Mouse (Mus musculus) mesoderm, embryonic 11.5 days (tissue): ENCODE data around the gene Ceacam15.
A peak's percentile ranks its signal among the peaks of the same experiment; 100 is the strongest.

Source experiments
- DNase-seq: peaks from one replicate; pipeline ENCODE4 v3.0.0-alpha.2; 2012; ENCODE audit warnings: low read depth, low spot score

The Ceacam15 gene

GRCm38 (mm10) chr7:16629598-16630296 lies 45.8 kb downstream of the Ceacam15 start:
- DNase-seq: peak; percentile 76

- DNase-seq: peak; percentile 85
Observed at GRCm38 (mm10) chr7:16628096-16628771, 47.3 kb downstream of the Ceacam15 start.

- DNase-seq: no peak
Observed at GRCm38 (mm10) chr7:16623687-16624086, 51.8 kb downstream of the Ceacam15 start.

GRCm38 (mm10) chr7:16623131-16623530 lies 52.4 kb downstream of the Ceacam15 start:
- DNase-seq: peak; percentile 18
